Mouse (Mus musculus) skeletal muscle tissue, adult 2 months (tissue): Measurements from ENCODE around the gene Nemp1.

Experiments used
- DNase-seq: peaks from one replicate; pipeline ENCODE4 v3.0.0-alpha.2; 2012; ENCODE audit warnings: low read depth, low spot score

The Nemp1 gene

GRCm38 (mm10) chr10:127724178-127724577, 57.5 kb downstream of the Nemp1 start, which contains the start of gene Tac2:
Gene Tac2, plus strand, starts transcription at chr10:127724478.
- DNase-seq = no peak

DNA sequence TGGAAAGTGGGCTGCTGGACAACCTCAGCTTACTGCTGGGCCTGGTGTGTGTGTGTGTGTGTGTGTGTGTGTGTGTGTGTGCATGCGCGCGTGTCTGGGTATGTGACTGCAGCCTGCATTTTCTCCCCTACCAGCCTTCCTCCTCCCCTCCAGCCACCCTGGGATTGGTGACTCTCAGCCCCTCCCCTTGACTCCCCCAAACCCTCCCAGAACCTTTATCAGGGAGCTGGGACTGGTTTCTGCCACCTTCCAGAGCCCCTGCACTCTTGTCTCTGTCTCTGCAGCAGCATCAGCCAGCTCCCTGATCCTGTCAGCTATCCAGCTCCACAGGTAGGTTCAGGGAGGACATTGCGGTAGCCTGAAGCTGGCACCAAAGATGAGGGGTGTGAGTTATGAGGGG, 58.4 kb downstream of the Nemp1 start:
- DNase-seq = no peak

GRCm38 (mm10) chr10:127728437-127728836, 61.7 kb downstream of the Nemp1 start:
- no peak for DNase-seq

GRCm38 (mm10) chr10:127730285-127730932, 63.7 kb downstream of the Nemp1 start:
- DNase-seq = no peak

GRCm38 (mm10) chr10:127730933-127731310, 64.2 kb downstream of the Nemp1 start:
- DNase-seq = no peak

DNA sequence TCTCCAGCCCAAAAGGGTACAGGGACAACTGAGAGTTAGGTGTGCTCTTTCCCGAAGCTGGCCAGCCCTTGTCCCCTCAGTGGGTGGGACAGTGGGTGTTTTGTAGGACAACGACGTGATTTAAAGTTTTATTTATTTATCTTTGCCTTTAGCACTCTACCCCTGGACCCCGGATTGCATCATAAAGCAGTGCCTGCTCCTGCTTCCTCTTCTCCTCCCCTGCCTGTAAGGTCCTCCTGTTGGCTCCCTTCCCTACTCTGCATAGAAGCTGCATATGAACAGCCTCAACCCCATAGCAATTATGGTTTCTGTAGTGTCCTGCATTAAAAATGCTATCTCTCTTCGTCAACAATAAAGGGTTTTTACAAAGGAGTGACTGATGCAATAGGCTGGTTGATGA, 64.7 kb downstream of the Nemp1 start:
- no peak for DNase-seq

DNA sequence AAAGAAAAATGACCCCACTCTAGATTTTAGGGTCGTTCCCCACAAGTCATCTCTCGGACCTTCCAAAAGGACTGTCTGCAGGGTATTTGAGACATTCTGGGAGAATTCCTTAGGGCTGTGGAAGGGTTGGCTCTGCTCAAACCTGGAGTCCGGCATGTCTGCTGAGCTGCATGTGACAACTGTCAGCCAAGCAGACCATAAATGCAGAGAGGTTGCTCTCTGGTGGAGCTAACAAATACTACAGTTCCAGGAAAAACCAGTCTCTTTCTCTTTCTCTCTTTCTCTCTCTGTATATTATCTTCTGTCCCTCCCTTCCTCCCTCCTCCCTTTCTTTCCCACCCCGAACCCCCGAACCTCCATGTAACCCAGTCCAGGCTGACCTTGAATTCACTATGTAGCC, 67.7 kb downstream of the Nemp1 start:
- DNase-seq = no peak

- no peak for DNase-seq
Measured at GRCm38 (mm10) chr10:127736266-127736665, 69.6 kb downstream of the Nemp1 start.

DNA sequence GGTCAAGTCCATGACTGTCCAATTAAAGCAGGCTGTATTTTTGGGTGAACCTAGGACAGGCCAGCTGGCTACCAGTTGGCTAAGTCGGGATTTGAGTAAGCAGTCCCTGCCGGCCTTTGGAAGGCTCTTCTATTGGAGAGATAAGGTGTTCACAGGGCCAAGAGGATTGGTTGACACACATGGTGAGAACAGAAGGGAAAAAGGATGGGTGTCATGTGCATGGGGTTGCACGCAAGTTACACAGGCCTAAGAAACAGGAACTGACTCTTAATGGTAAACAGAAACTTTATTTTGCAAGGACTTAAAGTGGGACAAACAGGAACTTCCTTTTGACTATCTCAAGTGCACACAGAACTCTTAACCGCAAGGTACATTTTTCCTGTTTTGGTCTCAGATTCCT, 70.2 kb downstream of the Nemp1 start:
- peak; percentile 13 for DNase-seq

- DNase-seq = no peak
Measured at GRCm38 (mm10) chr10:127737552-127737951, 70.9 kb downstream of the Nemp1 start.

DNA sequence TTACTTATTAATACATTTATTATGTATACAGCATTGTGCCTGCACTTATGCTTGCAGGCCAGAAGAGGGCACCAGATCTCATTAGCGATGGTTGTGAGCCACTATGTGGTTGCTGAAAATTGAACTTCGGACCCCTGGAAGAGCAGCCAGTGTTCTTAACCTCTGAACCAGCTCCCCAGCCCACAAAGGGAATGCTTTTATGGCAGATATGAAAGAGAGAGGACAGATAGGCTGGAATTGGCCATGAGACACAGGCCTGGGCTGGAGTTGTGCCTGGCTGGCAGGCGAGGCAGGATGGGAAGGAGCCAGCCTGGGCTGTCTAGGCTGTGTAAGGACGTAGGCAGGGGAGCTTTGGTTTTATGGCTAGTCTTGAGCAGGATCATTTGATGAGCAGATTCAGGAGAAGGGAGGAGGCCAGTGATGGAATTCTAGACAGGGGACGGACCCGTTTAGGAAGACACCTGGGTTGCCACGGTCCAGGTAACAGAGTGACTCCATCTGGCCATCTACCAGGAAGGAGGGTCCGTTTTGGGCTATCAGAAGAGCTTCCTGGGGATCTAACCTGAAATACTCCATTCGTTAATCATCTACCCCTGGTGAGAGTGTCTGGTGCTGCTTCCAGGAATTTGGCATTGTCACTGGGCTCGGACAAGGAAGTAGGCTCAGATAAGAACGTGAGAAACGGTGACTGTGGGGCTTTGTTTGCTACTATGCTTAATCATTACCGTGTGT, 71.6 kb downstream of the Nemp1 start:
- DNase-seq = peak; percentile 17

DNA sequence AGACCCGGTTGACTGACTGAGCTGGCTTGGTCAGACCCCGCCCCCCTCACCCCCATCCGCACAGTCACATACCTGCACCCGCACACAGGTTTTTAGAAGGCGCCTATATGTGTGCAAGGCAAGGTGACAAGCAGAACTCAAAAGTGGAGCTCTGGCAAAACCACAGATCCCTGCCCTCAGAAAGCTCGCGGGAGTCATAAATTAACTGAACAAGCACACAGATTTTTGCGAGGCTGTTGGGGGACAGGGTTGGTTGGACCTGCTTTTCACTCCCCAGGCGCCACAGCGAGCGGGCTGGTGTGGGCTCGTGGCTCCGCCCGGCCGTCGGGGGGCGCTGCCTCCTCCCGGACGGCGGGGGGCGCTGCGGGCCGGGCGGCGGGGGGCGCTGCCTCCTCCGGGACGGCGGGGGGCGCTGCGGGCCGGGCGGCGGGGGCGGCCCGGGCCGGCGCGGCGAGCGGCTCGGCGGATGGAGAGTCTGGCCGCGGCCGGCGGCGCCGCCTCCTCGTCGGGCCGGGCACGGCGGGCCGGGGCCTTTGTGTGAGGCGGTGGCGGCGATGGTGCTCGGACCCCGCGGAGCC, 72.5 kb downstream of the Nemp1 start, which contains the start of gene Zbtb39:
TSS of gene Zbtb39 (plus strand) at position 456 of the 578 bp plus-strand sequence.
- DNase-seq = peak; percentile 34

- DNase-seq = no peak
Measured at GRCm38 (mm10) chr10:127739661-127740161, 73.0 kb downstream of the Nemp1 start.

GRCm38 (mm10) chr10:127744661-127745060, 78.0 kb downstream of the Nemp1 start:
- DNase-seq = no peak

- no peak for DNase-seq
Measured at GRCm38 (mm10) chr10:127745886-127746285, 79.2 kb downstream of the Nemp1 start.

DNA sequence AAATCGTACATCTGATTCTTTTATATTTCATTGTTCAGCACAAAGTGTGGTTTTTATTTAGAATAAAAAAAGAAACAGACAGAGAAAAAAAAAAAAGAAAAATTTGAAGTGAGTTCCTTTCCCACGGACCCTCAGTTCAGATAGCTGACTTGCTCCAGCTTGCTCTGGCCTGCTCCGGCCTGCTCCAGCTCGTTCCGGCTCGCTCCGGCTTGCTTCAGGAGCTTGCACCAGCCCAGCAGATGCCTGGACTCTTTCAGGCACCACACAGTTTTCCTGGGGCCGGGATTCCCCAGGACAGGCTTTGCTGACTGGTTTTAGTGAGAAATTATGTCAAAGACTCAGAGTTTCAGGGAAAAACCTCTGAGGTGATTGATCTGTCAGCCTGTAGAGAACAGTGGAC, 80.6 kb downstream of the Nemp1 start:
- DNase-seq = no peak

DNA sequence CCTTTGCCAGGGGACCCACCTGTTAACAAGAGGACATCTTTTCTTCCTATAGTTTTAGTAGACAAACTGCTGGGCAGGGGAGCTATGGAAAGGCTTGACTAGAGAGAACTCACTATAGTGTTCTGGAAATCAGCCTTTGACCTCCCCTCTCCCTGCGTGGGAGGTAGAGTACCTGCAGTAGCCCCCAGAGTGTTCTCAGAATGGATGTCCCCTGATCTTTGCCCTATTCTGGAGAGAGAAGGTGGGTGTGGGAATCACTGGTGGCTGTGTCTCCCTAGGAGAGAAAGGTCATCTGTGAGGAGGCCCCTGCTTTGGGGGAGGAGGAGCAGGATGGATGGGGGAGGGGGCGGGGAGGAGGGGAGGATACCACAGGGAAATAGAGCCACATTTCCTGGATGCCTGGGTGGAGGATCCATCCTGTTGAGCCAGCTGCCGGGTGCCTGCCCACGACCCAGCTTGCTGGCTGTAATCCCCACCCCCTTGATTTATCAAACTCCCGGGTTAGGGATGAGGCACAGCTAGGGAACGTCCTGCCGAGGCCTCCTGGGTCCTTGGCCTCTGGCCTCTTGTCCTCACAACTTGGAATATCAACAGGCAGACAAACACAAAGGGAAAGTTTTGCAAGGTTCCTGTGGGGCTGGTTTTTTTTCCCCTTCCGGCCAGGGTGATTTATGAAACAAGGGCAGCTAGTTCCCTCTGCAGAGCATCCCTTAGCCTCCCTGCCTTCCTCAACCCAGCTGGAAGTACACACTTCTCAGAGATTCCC, 82.3 kb downstream of the Nemp1 start:
- peak; percentile 27 for DNase-seq

DNA sequence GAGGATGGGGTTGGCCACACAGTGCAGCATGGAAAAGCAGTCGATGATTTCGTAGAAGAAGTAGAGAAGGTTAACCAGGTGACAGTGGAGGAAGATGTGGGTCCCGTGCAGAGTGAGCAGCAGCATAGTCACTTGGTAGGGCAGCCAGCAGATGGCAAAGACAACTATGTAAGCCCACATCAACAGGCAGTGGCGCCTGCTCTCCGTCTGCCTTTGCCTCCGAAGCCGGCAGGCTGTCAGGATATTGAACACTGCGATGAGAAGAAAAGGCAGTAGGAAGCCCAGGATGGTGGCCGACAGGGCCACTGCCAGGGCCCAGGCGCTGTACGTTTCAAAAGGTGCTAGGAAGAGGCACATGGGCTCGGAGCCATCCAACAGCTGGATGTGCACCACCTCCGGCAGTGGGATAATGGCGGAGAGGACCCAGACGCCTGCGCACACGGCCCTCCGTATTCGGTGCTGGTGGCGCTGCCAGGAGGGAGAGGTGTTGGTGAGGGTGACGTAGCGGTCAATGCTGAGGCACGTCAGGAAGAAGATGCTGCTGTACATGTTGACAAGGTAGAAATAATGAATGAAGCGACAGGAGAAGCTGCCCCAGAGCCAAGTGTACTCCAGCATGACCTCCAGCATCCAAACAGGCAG, 83.6 kb downstream of the Nemp1 start:
- no peak for DNase-seq
